Mouse (Mus musculus): ENCODE measurements around the gene Adh4. TPM values are rescaled to one million over a fixed set of nuclear protein-coding genes. Genes with fewer than 3 reads are reported as not detected.
A peak's percentile ranks its signal among the peaks of the same experiment; 100 is the strongest.

Adh4 gene
- total and polyA plus RNA-seq, 3 experiments, result 0.25 TPM; not detected in 2

- Histone ChIP-seq H3K36me3 (replicated peaks in 1 of 2; ENCODE audit: control insufficient read depth in 1 of 2, insufficient read depth in 1 of 2, low read length in 1 of 2) (peaks cover 82 to 99% of the 10 kb centered on the region in 2 experiments), H3K9ac (ENCODE audit: insufficient read depth, low read depth) (no peak overlapping the region), H3K27me3 (replicated peaks) (no peaks in the 10 kb centered on the region), H3K4me2 (ENCODE audit: insufficient read depth, low read depth, poor library complexity, severe bottlenecking) (no peak overlapping the region), H3K4me3 (replicated peaks in 1 of 3; ENCODE audit: low read depth in 2 of 3, low read length in 2 of 3, poor library complexity in 1 of 3) (no peak overlapping the region), H3K79me2 (replicated peaks; ENCODE audit: control insufficient read depth, extremely low read depth, insufficient read depth, poor library complexity, severe bottlenecking) (no peaks in the 10 kb centered on the region), H3K9me3 (replicated peaks; ENCODE audit: low read length) (peaks cover 9% of the 10 kb centered on the region), H3K4me1 (ENCODE audit: control insufficient read depth in 1 of 2, insufficient read depth in 2 of 2) (peaks cover 0 to 3% of the 10 kb centered on the region in 2 experiments; a peak in 1 of 4 replicates), H3K27ac (ENCODE audit: insufficient read depth, low read depth) (no peak overlapping the region)
- in situ Hi-C loops (cut with MboI; ENCODE audit: low pct_ligation_motif_present, low pct_unique_long_range_greater_than_20kb, low sequenced_read_pairs), result no loop called here
- dilution Hi-C loops (cut with MboI; ENCODE audit: extremely low pct_ligation_motif_present, extremely low pct_unique_long_range_greater_than_20kb, low sequenced_read_pairs), result no loop called here
- no peak for DNase-seq (ENCODE audit: extremely low read depth)
- no peak for TF ChIP-seq ZC3H11A (IDR thresholded peaks at IDR 0.05; ENCODE audit: low read depth, low read length)
- TF ChIP-seq ZMIZ1 (IDR thresholded peaks at IDR 0.05; ENCODE audit: low read depth, low read length), result no peak
- no peak for TF ChIP-seq MXI1 (IDR thresholded peaks at IDR 0.05; ENCODE audit: low read depth, low read length)
- no peak for TF ChIP-seq MAZ (IDR thresholded peaks at IDR 0.05; ENCODE audit: low read depth, low read length)
- no peak for TF ChIP-seq JUND (conservative IDR thresholded peaks at IDR 0.05; ENCODE audit: low read depth, low read length)
- no peak for TF ChIP-seq NRF1 (IDR thresholded peaks at IDR 0.05; ENCODE audit: low read depth, low read length)
- no peak for TF ChIP-seq ZKSCAN1 (IDR thresholded peaks at IDR 0.05; ENCODE audit: borderline replicate concordance, low read depth, low read length)
- TF ChIP-seq SMC3 (IDR thresholded peaks at IDR 0.05; ENCODE audit: low read depth, low read length), result no peak
- no peak for TF ChIP-seq MYC (IDR thresholded peaks at IDR 0.05; ENCODE audit: low read depth, low read length)
- no peak for TF ChIP-seq ZNF384 (IDR thresholded peaks at IDR 0.05; ENCODE audit: low read depth, low read length)
- TF ChIP-seq HCFC1 (IDR thresholded peaks at IDR 0.05; ENCODE audit: low read depth, low read length), result no peak
- no peak for TF ChIP-seq POLR2A (IDR thresholded peaks at IDR 0.05; ENCODE audit: low read depth, low read length)
- no peak for TF ChIP-seq MEF2A (IDR thresholded peaks at IDR 0.05; ENCODE audit: borderline replicate concordance, low read depth, low read length)
- no peak for TF ChIP-seq NELFE (IDR thresholded peaks at IDR 0.05; ENCODE audit: low read depth, low read length)
- no peak for TF ChIP-seq USF2 (conservative IDR thresholded peaks at IDR 0.05; ENCODE audit: low read depth, low read length)
- no peak for TF ChIP-seq POLR2AphosphoS2 (IDR thresholded peaks at IDR 0.05; ENCODE audit: low read depth, low read length)
- no peak for TF ChIP-seq USF1 (IDR thresholded peaks at IDR 0.05; ENCODE audit: low read depth, low read length)
- TF ChIP-seq MAFK (IDR thresholded peaks at IDR 0.05; ENCODE audit: insufficient replicate concordance, low read length), result no peak
- no peak for TF ChIP-seq SIN3A (IDR thresholded peaks at IDR 0.05; ENCODE audit: low read length)
These were observed 43.2 kb downstream of the Adh4 start for GRCm38 (mm10) chr3:138458441-138458840.

GRCm38 (mm10) chr3:138460260-138460659 lies 45.0 kb downstream of the Adh4 start:
- Histone ChIP-seq H3K9me3 (replicated peaks; ENCODE audit: low read length) (peaks cover 9% of the 10 kb centered on the region), H3K27me3 (replicated peaks) (no peaks in the 10 kb centered on the region), H3K4me2 (ENCODE audit: insufficient read depth, low read depth, poor library complexity, severe bottlenecking) (no peak overlapping the region), H3K27ac (ENCODE audit: insufficient read depth, low read depth) (no peak overlapping the region), H3K36me3 (replicated peaks in 1 of 2; ENCODE audit: control insufficient read depth in 1 of 2, insufficient read depth in 1 of 2, low read length in 1 of 2) (peaks cover 82 to 99% of the 10 kb centered on the region in 2 experiments), H3K9ac (ENCODE audit: insufficient read depth, low read depth) (no peak overlapping the region), H3K4me1 (ENCODE audit: control insufficient read depth in 1 of 2, insufficient read depth in 2 of 2) (peaks cover 0 to 3% of the 10 kb centered on the region in 2 experiments; a peak in 1 of 4 replicates), H3K4me3 (replicated peaks in 1 of 3; ENCODE audit: low read depth in 2 of 3, low read length in 2 of 3, poor library complexity in 1 of 3) (no peak overlapping the region), H3K79me2 (replicated peaks; ENCODE audit: control insufficient read depth, extremely low read depth, insufficient read depth, poor library complexity, severe bottlenecking) (no peaks in the 10 kb centered on the region)
- in situ Hi-C loops (cut with MboI; ENCODE audit: low pct_ligation_motif_present, low pct_unique_long_range_greater_than_20kb, low sequenced_read_pairs) (no loop called here), dilution Hi-C loops (cut with MboI; ENCODE audit: extremely low pct_ligation_motif_present, extremely low pct_unique_long_range_greater_than_20kb, low sequenced_read_pairs) (no loop called here)
- TF ChIP-seq POLR2AphosphoS2 (IDR thresholded peaks at IDR 0.05; ENCODE audit: low read depth, low read length) (no peak), HCFC1 (IDR thresholded peaks at IDR 0.05; ENCODE audit: low read depth, low read length) (no peak), CTCF (conservative IDR thresholded peaks at IDR 0.05 in 1 of 2, IDR thresholded peaks at IDR 0.05 in 1 of 2; ENCODE audit: low read depth in 2 of 2, low read length in 2 of 2) (peak in 1 of 2 experiments; percentile 30; a peak in 1 of 4 replicates), USF1 (IDR thresholded peaks at IDR 0.05; ENCODE audit: low read depth, low read length) (no peak), ZKSCAN1 (IDR thresholded peaks at IDR 0.05; ENCODE audit: borderline replicate concordance, low read depth, low read length) (no peak), SMC3 (IDR thresholded peaks at IDR 0.05; ENCODE audit: low read depth, low read length) (no peak), RAD21 (IDR thresholded peaks at IDR 0.05; ENCODE audit: low read depth, low read length) (peak; percentile 32), MAX (IDR thresholded peaks at IDR 0.05; ENCODE audit: low read length) (no peak), USF2 (conservative IDR thresholded peaks at IDR 0.05; ENCODE audit: low read depth, low read length) (no peak), MAZ (IDR thresholded peaks at IDR 0.05; ENCODE audit: low read depth, low read length) (no peak), ETS1 (conservative IDR thresholded peaks at IDR 0.05; ENCODE audit: low read depth, low read length) (no peak), EP300 (IDR thresholded peaks at IDR 0.05; ENCODE audit: low read length) (no peak), RCOR1 (conservative IDR thresholded peaks at IDR 0.05; ENCODE audit: low read depth, low read length) (no peak), ZMIZ1 (IDR thresholded peaks at IDR 0.05; ENCODE audit: low read depth, low read length) (no peak), MXI1 (IDR thresholded peaks at IDR 0.05; ENCODE audit: low read depth, low read length) (no peak)
- no peak for DNase-seq (ENCODE audit: extremely low read depth)

All from CH12.LX (cell line).